Mouse (Mus musculus): ENCODE data around the gene Uso1. TPM values are rescaled to one million over a fixed set of nuclear protein-coding genes. Genes with fewer than 3 reads are reported as not detected.
A peak's percentile ranks its signal among the peaks of the same experiment; 100 is the strongest.

Uso1 gene
- total RNA-seq, 2 experiments from 2014 or later = 56.6 to 58.4 TPM

DNA sequence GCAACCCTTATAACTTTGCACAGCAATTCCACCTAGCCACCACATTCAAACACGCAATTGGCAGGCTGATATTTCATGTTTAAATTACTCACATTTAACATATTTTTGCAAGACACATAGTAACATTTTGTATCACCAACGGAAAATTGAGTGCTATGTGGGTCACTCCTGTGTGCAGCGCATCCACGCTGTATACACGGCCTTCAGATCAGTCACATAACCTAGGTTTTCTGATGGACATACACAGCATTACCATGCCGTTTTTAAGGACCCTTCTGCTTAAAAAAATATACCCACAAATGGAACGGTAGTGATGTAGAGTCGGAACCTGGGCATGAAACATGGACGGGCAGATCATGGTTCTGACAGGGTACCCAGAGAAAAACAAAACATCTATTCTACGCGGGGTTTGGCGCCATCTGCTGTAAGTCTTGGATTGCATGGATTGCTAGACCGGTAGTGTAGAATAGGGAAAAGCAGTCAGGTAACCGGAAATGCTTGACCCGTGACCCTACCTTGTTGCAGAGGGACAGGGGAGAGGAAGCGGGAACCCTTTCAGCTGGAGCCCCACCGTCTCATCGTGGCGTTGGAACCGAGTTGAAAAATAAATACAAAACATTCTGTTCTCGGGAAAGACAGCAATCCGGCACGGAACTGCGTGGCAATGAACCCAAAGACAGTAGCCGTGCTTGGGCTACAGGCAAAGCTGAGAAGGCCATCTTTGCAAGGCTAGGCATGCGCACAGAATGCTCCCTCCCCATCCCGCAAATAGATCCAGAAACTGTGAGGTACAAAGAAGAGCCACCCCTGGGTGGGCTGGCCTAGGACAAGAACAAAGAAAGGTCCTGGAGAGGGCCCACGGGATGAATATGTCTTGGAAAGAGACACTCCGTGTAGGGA, 101.8 kb downstream of the Uso1 start:
- peak; percentile 17 for DNase-seq

DNA sequence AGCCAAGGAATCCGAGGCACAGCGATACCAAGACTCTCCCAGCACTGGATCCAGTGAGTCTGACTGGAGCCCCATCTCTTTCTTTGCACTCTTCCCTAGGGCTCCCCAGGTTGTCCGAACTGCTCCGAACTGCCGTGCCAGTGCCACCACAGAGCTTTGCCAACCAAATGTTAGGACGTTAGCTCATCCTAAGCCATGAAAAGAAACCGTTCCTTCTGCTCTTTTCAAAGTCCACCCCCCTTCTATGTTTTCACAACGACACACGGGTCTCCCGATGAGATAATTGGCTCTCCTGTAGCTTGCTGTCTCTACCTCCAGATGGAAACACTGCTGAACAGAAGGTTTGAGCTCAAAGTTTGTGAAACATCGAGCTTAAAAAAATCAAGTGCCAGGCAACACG, 103.0 kb downstream of the Uso1 start:
- DNase-seq = no peak

DNA sequence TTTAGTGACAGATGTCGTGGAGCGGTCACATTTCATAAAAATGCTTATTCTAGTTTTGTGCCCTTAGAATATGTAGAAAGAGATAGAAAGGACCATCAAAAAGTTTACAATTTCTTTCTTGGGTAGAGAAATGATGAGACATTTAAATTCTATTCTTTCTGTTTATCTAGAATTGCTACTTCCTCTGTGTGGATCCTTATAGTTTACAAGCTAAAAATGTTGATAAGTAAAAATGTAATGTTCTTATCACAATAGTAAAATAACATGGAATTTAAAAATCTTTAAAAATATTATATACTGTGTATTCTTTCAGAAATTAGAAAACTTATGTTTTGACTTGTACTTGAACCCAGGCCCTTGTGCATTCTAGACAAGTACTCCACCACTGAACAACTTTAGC, 107.2 kb downstream of the Uso1 start:
- no peak for DNase-seq

DNA sequence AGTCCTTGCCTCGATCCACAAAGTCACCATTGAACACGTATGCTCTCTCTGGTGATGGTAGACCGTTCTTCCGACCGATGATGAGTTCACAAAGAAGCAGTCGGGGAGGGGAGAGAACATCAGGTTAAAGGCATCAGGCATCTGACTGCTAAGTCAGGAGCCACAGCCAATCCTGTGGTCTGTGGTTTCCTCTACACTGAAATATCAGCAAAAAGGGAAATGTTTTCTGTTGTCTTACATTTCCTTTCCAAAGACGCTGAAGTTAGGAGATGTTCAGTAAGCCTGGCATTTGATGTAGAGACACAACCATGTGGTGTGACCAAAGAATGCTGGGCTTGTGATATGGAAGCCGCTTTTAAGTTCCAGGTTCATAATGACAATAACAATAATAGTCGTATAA, 107.7 kb downstream of the Uso1 start:
- DNase-seq = no peak

DNA sequence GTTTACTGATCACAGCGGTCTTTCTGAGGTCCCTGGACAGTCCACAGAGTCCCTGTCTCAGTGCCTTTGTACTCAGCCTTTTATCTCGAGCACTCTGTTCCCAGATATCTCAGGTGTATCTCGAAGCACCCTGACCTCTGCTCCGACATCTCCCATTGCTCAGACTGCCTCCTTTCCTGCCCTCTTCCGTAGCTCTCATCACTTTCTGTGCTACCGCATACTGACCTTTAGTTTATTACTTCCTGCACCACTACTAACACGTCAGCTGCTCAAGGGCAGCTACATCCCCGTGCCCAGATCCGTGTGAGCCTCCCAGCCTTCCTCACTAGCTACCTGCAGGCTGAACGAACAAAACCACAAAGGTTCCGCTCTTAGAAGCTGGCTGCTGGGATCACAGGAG, 110.9 kb downstream of the Uso1 start:
- no peak for DNase-seq

DNA sequence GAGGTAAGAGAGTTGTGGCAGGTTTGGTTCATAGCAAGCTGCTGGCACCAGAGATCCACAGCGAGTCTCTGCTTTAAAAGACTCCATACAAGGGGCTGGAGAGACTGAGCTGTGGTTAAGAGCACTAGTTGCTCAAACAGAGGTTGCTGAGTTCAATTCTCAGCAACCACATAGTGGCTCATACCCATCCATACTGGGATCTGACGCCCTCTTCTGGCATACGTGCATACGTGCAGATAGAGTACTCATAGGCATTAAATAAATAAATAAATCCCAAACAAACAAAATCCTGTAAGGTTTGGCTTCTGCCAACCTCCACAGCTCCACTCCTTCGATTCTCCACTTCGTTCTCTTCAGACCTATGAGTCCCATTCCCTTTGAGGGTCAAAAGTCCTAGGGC, 114.3 kb downstream of the Uso1 start:
- no peak for DNase-seq

Other genes starting within 250 kb of the Uso1 start
- gene Rchy1, start 174.9 kb upstream of the Uso1 start, total RNA-seq (2021) = 10 to 100 TPM; 23.2 to 26.9 TPM
- gene Odaph, start 150.5 kb upstream of the Uso1 start, total RNA-seq (2021) = not detected
- 1 to 10 TPM; 3.7 to 4.1 TPM for gene Cdkl2, start 94.1 kb upstream of the Uso1 start, total RNA-seq (2021)
- gene G3bp2, start 54.2 kb upstream of the Uso1 start, total RNA-seq (2021) = 10 to 100 TPM; 48.8 to 51.7 TPM
- not detected for gene U90926, start 77.5 kb downstream of the Uso1 start, total RNA-seq (2021)
- not detected for gene Ppef2, start 118.3 kb downstream of the Uso1 start, total RNA-seq (2021)
- gene Naaa, start 140.2 kb downstream of the Uso1 start, total RNA-seq (2021) = 10 to 100 TPM in 1 of 2 experiments, 1 to 10 TPM in 1; 5.1 to 10.1 TPM
- 10 to 100 TPM; 15.0 to 15.7 TPM for gene Sdad1, start 172.5 kb downstream of the Uso1 start, total RNA-seq (2021)
- under 1 TPM; 0.20 to 0.86 TPM for gene Cxcl9, start 190.1 kb downstream of the Uso1 start, total RNA-seq (2021)
- 100 to 1,000 TPM; 365 to 392 TPM for gene Art3, start 193.9 kb downstream of the Uso1 start, total RNA-seq (2021)
- not detected for gene Cxcl10, start 211.0 kb downstream of the Uso1 start, total RNA-seq (2021)